Mouse (Mus musculus): ENCODE data around the gene Gprc5a. TPM values are rescaled to one million over a fixed set of nuclear protein-coding genes. Genes with fewer than 3 reads are reported as not detected.
A peak's percentile ranks its signal among the peaks of the same experiment; 100 is the strongest.

Gene Gprc5a
- polyA plus RNA-seq, 1 experiment from 2014 or later = 0.40 TPM

- no peak overlapping the region for H3K27ac ChIP-seq (replicated peaks)
- H3K9me3 ChIP-seq (replicated peaks) = no peaks in the 10 kb centered on the region
- no peak for ATAC-seq (ENCODE audit: low FRiP score)
- no peaks in the 10 kb centered on the region for H3K36me3 ChIP-seq
- 80% methylated on average over 6 of the region's 6 CpGs for WGBS
- H3K9ac ChIP-seq (replicated peaks) = no peak overlapping the region
- no peak overlapping the region for H3K4me2 ChIP-seq
- no peaks in the 10 kb centered on the region for H3K4me1 ChIP-seq
- no peak overlapping the region for H3K4me3 ChIP-seq (replicated peaks)
- H3K27me3 ChIP-seq (replicated peaks) = no peaks in the 10 kb centered on the region
These were observed 9.0 kb downstream of the Gprc5a start for GRCm38 (mm10) chr6:135074405-135074947.

GRCm38 (mm10) chr6:135076202-135076601, 10.8 kb downstream of the Gprc5a start:
- H3K9ac ChIP-seq (replicated peaks) = no peak overlapping the region
- no peak overlapping the region for H3K4me2 ChIP-seq
- H3K27me3 ChIP-seq (replicated peaks) = no peaks in the 10 kb centered on the region
- no peaks in the 10 kb centered on the region for H3K9me3 ChIP-seq (replicated peaks)
- no peak overlapping the region for H3K27ac ChIP-seq (replicated peaks)
- WGBS = 4% methylated on average over 3 of the region's 3 CpGs
- H3K4me1 ChIP-seq = no peaks in the 10 kb centered on the region
- no peak for ATAC-seq (ENCODE audit: low FRiP score)
- no peaks in the 10 kb centered on the region for H3K36me3 ChIP-seq
- no peak overlapping the region for H3K4me3 ChIP-seq (replicated peaks)

DNA sequence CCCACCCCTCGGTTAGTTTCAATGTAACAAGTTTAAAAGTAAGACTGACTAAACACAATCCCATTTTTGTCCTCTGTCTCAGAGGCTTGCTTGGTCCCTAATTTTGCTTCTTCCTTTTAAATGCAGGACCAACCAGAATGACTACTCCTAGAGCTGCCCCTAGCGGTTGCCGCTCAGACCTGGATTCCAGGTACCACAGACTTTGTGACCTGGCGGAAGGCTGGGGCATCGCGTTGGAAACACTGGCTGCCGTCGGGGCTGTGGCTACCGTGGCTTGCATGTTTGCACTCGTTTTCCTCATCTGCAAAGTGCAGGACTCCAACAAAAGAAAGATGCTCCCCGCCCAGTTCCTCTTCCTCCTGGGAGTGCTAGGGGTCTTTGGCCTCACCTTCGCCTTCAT, 13.0 kb downstream of the Gprc5a start:
- Histone ChIP-seq H3K4me1 (no peaks in the 10 kb centered on the region), H3K4me2 (no peak overlapping the region), H3K27ac (replicated peaks) (no peak overlapping the region), H3K36me3 (no peaks in the 10 kb centered on the region), H3K9me3 (replicated peaks) (no peaks in the 10 kb centered on the region), H3K4me3 (replicated peaks) (no peak overlapping the region), H3K9ac (replicated peaks) (no peak overlapping the region), H3K27me3 (replicated peaks) (no peaks in the 10 kb centered on the region)
- 66% methylated on average over 12 of the region's 12 CpGs for WGBS
- ATAC-seq (ENCODE audit: low FRiP score) = no peak

GRCm38 (mm10) chr6:135083991-135084502, 18.6 kb downstream of the Gprc5a start:
- ATAC-seq (ENCODE audit: low FRiP score) = no peak
- WGBS = 77% methylated on average over 10 of the region's 10 CpGs
- no peak overlapping the region for H3K4me2 ChIP-seq
- H3K27me3 ChIP-seq (replicated peaks) = peaks cover 2% of the 10 kb centered on the region; the same call in 1 of the 2 replicates
- no peak overlapping the region for H3K9ac ChIP-seq (replicated peaks)
- H3K4me3 ChIP-seq (replicated peaks) = no peak overlapping the region
- H3K36me3 ChIP-seq = no peaks in the 10 kb centered on the region
- H3K9me3 ChIP-seq (replicated peaks) = no peaks in the 10 kb centered on the region
- peaks cover 9% of the 10 kb centered on the region for H3K4me1 ChIP-seq
- no peak overlapping the region for H3K27ac ChIP-seq (replicated peaks)

DNA sequence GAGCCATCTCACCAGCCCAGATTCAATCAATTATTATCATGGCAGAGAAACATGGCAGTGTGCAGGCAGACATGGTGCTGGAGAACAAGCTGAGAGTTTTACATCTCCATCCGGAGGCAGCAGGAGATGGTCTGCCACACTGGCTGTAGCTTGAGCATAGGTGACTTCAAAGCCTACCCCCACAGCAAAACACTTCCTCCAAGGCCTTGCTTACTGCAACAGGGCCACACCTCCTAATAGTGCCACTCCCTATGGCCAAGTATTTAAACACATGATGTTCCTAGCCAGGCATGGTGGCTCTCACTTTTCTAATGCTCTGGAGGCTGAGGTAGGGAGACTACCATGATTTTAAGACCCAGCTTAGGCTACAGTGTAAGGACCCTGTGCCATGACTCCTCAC, 20.3 kb downstream of the Gprc5a start:
- H3K4me1 ChIP-seq = peaks cover 9% of the 10 kb centered on the region

DNA sequence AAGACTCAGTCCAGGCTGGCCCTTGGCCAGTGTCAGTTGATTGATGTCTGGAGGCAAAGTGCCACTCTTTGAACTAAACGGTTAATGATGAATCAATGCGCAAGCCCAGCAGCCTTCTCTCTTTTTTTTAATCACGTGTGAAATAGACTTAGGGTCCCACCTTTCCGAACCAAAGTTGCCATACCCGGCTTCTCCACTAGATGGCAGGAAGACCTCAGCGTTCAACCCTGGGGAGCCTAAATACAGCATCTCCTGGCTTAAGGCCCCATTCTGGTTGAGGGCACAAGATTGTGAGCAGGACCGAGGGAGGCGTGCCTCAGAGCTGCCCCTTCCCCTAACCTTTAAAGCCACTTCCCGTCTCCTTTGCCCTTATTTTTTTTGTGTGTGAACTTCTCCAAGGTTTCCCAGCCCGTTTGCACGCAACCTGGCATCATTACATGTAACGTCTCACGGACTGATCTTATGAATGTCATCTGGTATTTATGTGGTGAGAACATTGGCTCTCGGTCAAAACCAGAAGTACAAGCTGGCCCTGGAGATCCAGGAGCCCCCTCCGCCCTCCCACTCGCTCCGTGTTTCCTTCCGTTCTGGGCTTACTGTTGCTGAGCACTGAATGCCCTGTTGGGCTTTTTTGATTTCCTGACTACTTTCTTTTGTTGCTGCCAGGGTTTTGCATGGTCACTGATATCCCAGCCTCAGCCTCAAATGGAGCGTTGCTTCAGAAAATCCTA, 22.4 kb downstream of the Gprc5a start:
- H3K4me3 ChIP-seq (replicated peaks) = peak overlapping the region; percentile 24

More for the DNA sequence above, 20.3 kb downstream of the Gprc5a start:
- H3K4me2 ChIP-seq = no peak overlapping the region
- no peak overlapping the region for H3K4me3 ChIP-seq (replicated peaks)
- H3K9ac ChIP-seq (replicated peaks) = no peak overlapping the region
- no peaks in the 10 kb centered on the region for H3K36me3 ChIP-seq
- ATAC-seq (ENCODE audit: low FRiP score) = no peak
- H3K27ac ChIP-seq (replicated peaks) = no peak overlapping the region
- WGBS = 77% methylated on average over 1 of the region's 1 CpGs
- H3K27me3 ChIP-seq (replicated peaks) = peaks cover 4% of the 10 kb centered on the region; the same call in 1 of the 2 replicates
- no peaks in the 10 kb centered on the region for H3K9me3 ChIP-seq (replicated peaks)

DNA sequence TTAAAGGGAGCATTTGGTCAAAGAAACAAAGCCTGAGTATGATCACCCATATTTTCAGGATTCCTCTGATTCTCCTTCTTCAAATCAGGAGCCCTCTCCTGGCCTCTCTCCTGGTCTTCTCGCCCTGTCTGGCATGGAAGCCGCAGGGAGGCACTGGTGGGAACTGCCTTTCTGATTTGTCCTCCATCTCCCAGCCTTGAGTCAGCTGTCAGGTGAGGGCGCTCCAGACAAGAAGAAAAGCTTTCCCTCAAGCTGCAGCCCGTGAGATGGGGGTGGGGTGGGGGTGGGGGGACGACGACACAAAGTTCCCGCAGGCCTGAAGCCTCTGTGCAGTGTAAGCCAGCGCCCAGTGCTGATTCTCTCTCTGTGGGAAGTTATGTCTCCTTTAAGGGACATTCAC, 24.3 kb downstream of the Gprc5a start:
- Histone ChIP-seq H3K4me1 (peaks cover 9% of the 10 kb centered on the region), H3K4me3 (replicated peaks) (no peak overlapping the region), H3K4me2 (no peak overlapping the region), H3K9ac (replicated peaks) (no peak overlapping the region), H3K36me3 (no peaks in the 10 kb centered on the region), H3K27ac (replicated peaks) (no peak overlapping the region), H3K27me3 (replicated peaks) (peaks cover 4% of the 10 kb centered on the region; the same call in 1 of the 2 replicates), H3K9me3 (replicated peaks) (no peaks in the 10 kb centered on the region)
- WGBS = 15% methylated on average over 8 of the region's 8 CpGs
- ATAC-seq (ENCODE audit: low FRiP score) = no peak

More for the DNA sequence above, 22.4 kb downstream of the Gprc5a start:
- Histone ChIP-seq H3K27me3 (replicated peaks) (peaks cover 4% of the 10 kb centered on the region; the same call in 1 of the 2 replicates), H3K4me2 (peak overlapping the region; percentile 49), H3K27ac (replicated peaks) (peak overlapping the region; percentile 33; the same call in 1 of the 2 replicates), H3K4me1 (peaks cover 9% of the 10 kb centered on the region), H3K9ac (replicated peaks) (no peak overlapping the region; the same call in 1 of the 2 replicates), H3K36me3 (no peaks in the 10 kb centered on the region), H3K9me3 (replicated peaks) (no peaks in the 10 kb centered on the region)
- WGBS = 22% methylated on average over 19 of the region's 19 CpGs
- ATAC-seq (ENCODE audit: low FRiP score) = peak; percentile 85

GRCm38 (mm10) chr6:135090661-135091060, 25.2 kb downstream of the Gprc5a start:
- no peak for ATAC-seq (ENCODE audit: low FRiP score)
- Histone ChIP-seq H3K4me1 (peaks cover 9% of the 10 kb centered on the region), H3K9me3 (replicated peaks) (no peaks in the 10 kb centered on the region), H3K36me3 (no peaks in the 10 kb centered on the region), H3K4me2 (no peak overlapping the region), H3K4me3 (replicated peaks) (no peak overlapping the region), H3K27me3 (replicated peaks) (peaks cover 4% of the 10 kb centered on the region; the same call in 1 of the 2 replicates), H3K9ac (replicated peaks) (no peak overlapping the region), H3K27ac (replicated peaks) (no peak overlapping the region)
- 35% methylated on average over 4 of the region's 4 CpGs for WGBS

- no peak overlapping the region for H3K27ac ChIP-seq (replicated peaks)
- ATAC-seq (ENCODE audit: low FRiP score) = no peak
- peaks cover 4% of the 10 kb centered on the region for H3K4me1 ChIP-seq
- H3K27me3 ChIP-seq (replicated peaks) = peaks cover 4% of the 10 kb centered on the region; the same call in 1 of the 2 replicates
- WGBS = 77% methylated on average over 12 of the region's 12 CpGs
- no peak overlapping the region for H3K4me3 ChIP-seq (replicated peaks)
- H3K4me2 ChIP-seq = no peak overlapping the region
- H3K36me3 ChIP-seq = no peaks in the 10 kb centered on the region
- H3K9me3 ChIP-seq (replicated peaks) = no peaks in the 10 kb centered on the region
- H3K9ac ChIP-seq (replicated peaks) = no peak overlapping the region
These were observed 27.5 kb downstream of the Gprc5a start for GRCm38 (mm10) chr6:135092798-135093470.

- Histone ChIP-seq H3K4me1 (no peaks in the 10 kb centered on the region), H3K27me3 (replicated peaks) (peaks cover 3% of the 10 kb centered on the region; the same call in 1 of the 2 replicates), H3K4me2 (no peak overlapping the region), H3K9me3 (replicated peaks) (no peaks in the 10 kb centered on the region), H3K9ac (replicated peaks) (no peak overlapping the region), H3K27ac (replicated peaks) (no peak overlapping the region), H3K36me3 (no peaks in the 10 kb centered on the region), H3K4me3 (replicated peaks) (no peak overlapping the region)
- WGBS = 82% methylated on average over 15 of the region's 15 CpGs
- ATAC-seq (ENCODE audit: low FRiP score) = no peak
These were observed 35.5 kb downstream of the Gprc5a start for GRCm38 (mm10) chr6:135100787-135101472.

- Histone ChIP-seq H3K4me2 (no peak overlapping the region), H3K9ac (replicated peaks) (no peak overlapping the region), H3K27ac (replicated peaks) (no peak overlapping the region), H3K4me1 (no peaks in the 10 kb centered on the region), H3K27me3 (replicated peaks) (peaks cover 3% of the 10 kb centered on the region; the same call in 1 of the 2 replicates), H3K36me3 (no peaks in the 10 kb centered on the region), H3K4me3 (replicated peaks) (no peak overlapping the region), H3K9me3 (replicated peaks) (no peaks in the 10 kb centered on the region)
- whole genome bisulfite sequencing = 77% methylated on average over 5 of the region's 5 CpGs
- ATAC-seq (ENCODE audit: low FRiP score) = no peak
These were observed 37.4 kb downstream of the Gprc5a start for GRCm38 (mm10) chr6:135102736-135103303.

Data from neural tube, embryonic 15.5 days (tissue).